Mouse (Mus musculus) hindbrain, embryonic 11.5 days (tissue): ENCODE results near the gene Atp5h. TPM values are rescaled to one million over a fixed set of nuclear protein-coding genes. Genes with fewer than 3 reads are reported as not detected.
"Not testable (repeated sequence)": the region's sequence is repeated elsewhere in the genome, so short reads cannot be mapped to it uniquely, and the experiment has no call there.

ENCODE experiments used
- ATAC-seq: fragments of 200-750 bp; cut with Nextera tagmentation; 2 replicates; pipeline ENCODE4 v1.8.0; 2017; ENCODE audit warnings: mild to moderate bottlenecking, moderate TSS enrichment, moderate library complexity; ENCODE audit not compliant: low FRiP score
- DNase-seq: peaks from one replicate; pipeline ENCODE4 v3.0.0-alpha.2; 2015; ENCODE audit warnings: low spot score
- H3K27ac ChIP-seq: fragments of 300-500 bp; sonication (generic); 2 replicates; pipeline ENCODE4 v1.5.1; 2014; ENCODE audit warnings: mild to moderate bottlenecking, low read depth, low read length
- H3K27me3 ChIP-seq: fragments of 300-500 bp; sonication (generic); 2 replicates; pipeline ENCODE4 v1.6.1; 2014; ENCODE audit warnings: mild to moderate bottlenecking, low read length, moderate library complexity, mixed read lengths; ENCODE audit not compliant: control insufficient read depth, insufficient read depth
- H3K36me3 ChIP-seq: fragments of 300-500 bp; sonication (generic); 2 replicates; pipeline ENCODE4 v1.6.1; 2014; ENCODE audit warnings: mild to moderate bottlenecking, low read length, moderate library complexity, mixed read lengths; ENCODE audit not compliant: control insufficient read depth, insufficient read depth
- H3K4me1 ChIP-seq: fragments of 300-500 bp; sonication (generic); replicated peaks from 2 replicates; pipeline ENCODE4 v1.6.1; 2014; ENCODE audit warnings: low read length, mixed read lengths; ENCODE audit not compliant: control insufficient read depth, insufficient read depth
- H3K4me2 ChIP-seq: fragments of 300-500 bp; sonication (generic); replicated peaks from 2 replicates; pipeline ENCODE4 v1.6.1; 2014; ENCODE audit warnings: mild to moderate bottlenecking, low read depth, low read length
- H3K4me3 ChIP-seq: fragments of 300-500 bp; sonication (generic); 2 replicates; pipeline ENCODE4 v1.5.1; 2014; ENCODE audit warnings: low read depth, low read length
- H3K9ac ChIP-seq: fragments of 300-500 bp; sonication (generic); 2 replicates; pipeline ENCODE4 v1.6.1; 2014; ENCODE audit warnings: low read depth, low read length
- H3K9me3 ChIP-seq: fragments of 300-500 bp; sonication (generic); 2 replicates; pipeline ENCODE4 v1.6.1; 2016; ENCODE audit warnings: low read length; ENCODE audit not compliant: control insufficient read depth
- WGBS: fragments of 180-500 bp; shearing (Covaris S2); extraction: QIAGEN DNeasy Blood & Tissue Kit; methylation state at CpG from one replicate; pipeline ENCODE4 v1.1.7; 2014; 5-methylcytosine and 5-hydroxymethylcytosine counted together
- polyA plus RNA-seq: library from polyadenylated mRNA; unstranded; fragments of >200 nt; fragmentation: Nextera tagmentation; extraction: Ambion mirVana; gene quantifications from 2 replicates; pipeline ENCODE4 v1.2.1, GENCODE M21; 2014

Atp5h gene
- polyA plus RNA-seq, 1 experiment from 2014 or later = 899 TPM

GRCm38 (mm10) chr11:115455619-115456018 is 35.9 kb upstream of the Atp5h start:
- Histone ChIP-seq H3K4me1 (no peaks in the 10 kb centered on the region), H3K36me3 (no peaks in the 10 kb centered on the region), H3K4me3 (no peak overlapping the region), H3K27me3 (no peaks in the 10 kb centered on the region), H3K27ac (no peak overlapping the region), H3K4me2 (no peak overlapping the region), H3K9ac (no peak overlapping the region), H3K9me3 (no peaks in the 10 kb centered on the region)
- DNase-seq (no peak), ATAC-seq (no peak)
- whole genome bisulfite sequencing = 86% methylated on average over 15 of the region's 15 CpGs

- WGBS = 90% methylated on average over 6 of the region's 6 CpGs
- not testable (repeated sequence) for H3K27ac ChIP-seq, H3K4me1 ChIP-seq, H3K9me3 ChIP-seq, DNase-seq, H3K36me3 ChIP-seq, H3K27me3 ChIP-seq, H3K4me3 ChIP-seq, H3K4me2 ChIP-seq, ATAC-seq, H3K9ac ChIP-seq
These were observed 35.1 kb upstream of the Atp5h start for GRCm38 (mm10) chr11:115454822-115455221.

GRCm38 (mm10) chr11:115453306-115453705 is 33.5 kb upstream of the Atp5h start:
- Histone ChIP-seq H3K9me3 (no peaks in the 10 kb centered on the region), H3K9ac (no peak overlapping the region), H3K27ac (no peak overlapping the region), H3K36me3 (no peaks in the 10 kb centered on the region), H3K27me3 (no peaks in the 10 kb centered on the region), H3K4me1 (no peaks in the 10 kb centered on the region), H3K4me2 (no peak overlapping the region), H3K4me3 (no peak overlapping the region)
- WGBS = 76% methylated on average over 4 of the region's 4 CpGs
- no peak for ATAC-seq
- DNase-seq = no peak

GRCm38 (mm10) chr11:115452281-115452860 is 32.6 kb upstream of the Atp5h start:
- Histone ChIP-seq H3K4me3 (no peak overlapping the region), H3K9me3 (no peaks in the 10 kb centered on the region), H3K4me2 (no peak overlapping the region), H3K36me3 (no peaks in the 10 kb centered on the region), H3K4me1 (no peaks in the 10 kb centered on the region), H3K27me3 (no peaks in the 10 kb centered on the region), H3K27ac (no peak overlapping the region), H3K9ac (no peak overlapping the region)
- no peak for ATAC-seq
- WGBS = 89% methylated on average over 7 of the region's 7 CpGs
- no peak for DNase-seq

- H3K9ac ChIP-seq = no peak overlapping the region
- H3K4me3 ChIP-seq = no peak overlapping the region
- DNase-seq (no peak), ATAC-seq (no peak)
- no peak overlapping the region for H3K27ac ChIP-seq
- H3K4me1 ChIP-seq = no peaks in the 10 kb centered on the region
- H3K36me3 ChIP-seq = no peaks in the 10 kb centered on the region
- WGBS = 85% methylated on average over 8 of the region's 8 CpGs
- H3K9me3 ChIP-seq = no peaks in the 10 kb centered on the region
- H3K27me3 ChIP-seq = no peaks in the 10 kb centered on the region
- no peak overlapping the region for H3K4me2 ChIP-seq
These were observed 32.0 kb upstream of the Atp5h start for GRCm38 (mm10) chr11:115451781-115452241.

- 93% methylated on average over 7 of the region's 7 CpGs for WGBS
- Histone ChIP-seq H3K4me3 (no peak overlapping the region), H3K4me1 (no peaks in the 10 kb centered on the region), H3K27me3 (no peaks in the 10 kb centered on the region), H3K4me2 (no peak overlapping the region), H3K27ac (no peak overlapping the region), H3K9ac (no peak overlapping the region), H3K9me3 (no peaks in the 10 kb centered on the region), H3K36me3 (no peaks in the 10 kb centered on the region)
- ATAC-seq = no peak
- no peak for DNase-seq
These were observed 30.4 kb upstream of the Atp5h start for GRCm38 (mm10) chr11:115450176-115450575.

- WGBS = 54% methylated on average over 7 of the region's 7 CpGs
- Histone ChIP-seq H3K27me3 (no peaks in the 10 kb centered on the region), H3K27ac (no peak overlapping the region), H3K4me1 (no peaks in the 10 kb centered on the region), H3K4me3 (no peak overlapping the region), H3K9me3 (no peaks in the 10 kb centered on the region), H3K9ac (no peak overlapping the region), H3K4me2 (no peak overlapping the region), H3K36me3 (no peaks in the 10 kb centered on the region)
- ATAC-seq = no peak
- no peak for DNase-seq
These were observed 29.2 kb upstream of the Atp5h start for GRCm38 (mm10) chr11:115448998-115449397.

- ATAC-seq = no peak
- Histone ChIP-seq H3K27ac (no peak overlapping the region), H3K27me3 (no peaks in the 10 kb centered on the region), H3K4me3 (no peak overlapping the region), H3K9me3 (no peaks in the 10 kb centered on the region), H3K36me3 (no peaks in the 10 kb centered on the region), H3K4me1 (no peaks in the 10 kb centered on the region), H3K9ac (no peak overlapping the region), H3K4me2 (no peak overlapping the region)
- WGBS = 81% methylated on average over 16 of the region's 16 CpGs
- no peak for DNase-seq
These were observed 28.3 kb upstream of the Atp5h start for GRCm38 (mm10) chr11:115448075-115448474.

- H3K27ac ChIP-seq = no peak overlapping the region
- DNase-seq = no peak
- H3K4me3 ChIP-seq = no peak overlapping the region
- H3K4me2 ChIP-seq = no peak overlapping the region
- H3K9ac ChIP-seq = no peak overlapping the region
- H3K9me3 ChIP-seq = no peaks in the 10 kb centered on the region
- no peak for ATAC-seq
- H3K4me1 ChIP-seq = no peaks in the 10 kb centered on the region
- H3K36me3 ChIP-seq = no peaks in the 10 kb centered on the region
- 84% methylated on average over 11 of the region's 11 CpGs for WGBS
- no peaks in the 10 kb centered on the region for H3K27me3 ChIP-seq
These were observed 27.6 kb upstream of the Atp5h start for GRCm38 (mm10) chr11:115447321-115447885.
